Mouse (Mus musculus) left cerebral cortex, postnatal 10 days (tissue): ENCODE measurements around the gene Vsig10l. TPM values are rescaled to one million over a fixed set of nuclear protein-coding genes. Genes with fewer than 3 reads are reported as not detected.

Experiments
- DNase-seq, 2 experiments: peaks; one replicate each; pipeline ENCODE4 v3.0.0; 2021 to 2022; ENCODE audit warnings: low spot score in 2 of 2, mixed read lengths in 1 of 2; ENCODE audit errors: extremely low spot score in 1 of 2
- intact Hi-C: fragments of 180-260 bp; cut with DNase I; formaldehyde crosslinking; loops from one replicate; pipeline ENCODE4 v1.15.1; 2025
- microRNA-seq: library from miRNA; unstranded; fragments of <30 nt; microRNA quantifications from one replicate; pipeline ENCODE4 v1.2.0, GENCODE M21; 2022
- total RNA-seq, 2 experiments: library from RNA; stranded (reverse); gene quantifications; 2 replicates each; pipeline ENCODE4 v1.2.3; 2021

Vsig10l gene
- total RNA-seq, 2 experiments from 2014 or later = 4.4 TPM

DNA sequence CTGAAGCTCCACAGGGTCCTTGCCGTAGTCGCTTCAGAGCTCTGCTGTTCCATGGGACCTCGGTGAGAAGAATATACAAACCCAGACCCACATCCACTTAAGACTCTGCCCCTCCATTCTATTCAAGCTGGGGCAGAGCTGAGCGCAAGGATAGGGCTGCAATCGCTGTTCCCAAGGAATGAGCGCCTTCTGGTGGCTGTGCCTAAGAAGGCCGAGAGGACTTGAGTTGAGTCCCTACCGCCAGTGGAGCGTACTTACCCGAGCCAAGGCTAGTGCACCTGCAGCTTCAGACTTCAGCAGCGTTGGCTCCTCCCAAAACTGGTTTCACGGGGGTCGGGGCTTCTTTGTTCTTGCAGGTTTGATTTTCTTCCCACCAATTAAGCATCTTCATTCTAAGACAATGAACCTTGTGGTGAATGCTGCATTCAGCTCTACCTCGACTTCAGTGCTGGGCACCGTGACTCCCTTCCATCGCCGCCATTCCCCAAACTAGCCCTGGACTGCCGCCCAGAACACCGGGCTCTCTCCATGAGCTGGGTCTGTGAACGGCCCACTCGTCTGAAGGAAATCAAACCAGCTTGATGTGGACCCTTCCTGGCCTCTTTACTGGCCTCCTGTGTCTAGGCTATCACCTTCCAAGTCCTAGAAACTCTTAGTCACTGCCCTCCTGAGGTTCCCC, 32.5 kb downstream of the Vsig10l start:
- intact Hi-C loops = loop anchor here (1.0 to 10.0 kb wide), 2 partner anchors 72 to 211 kb away; no protein-coding TSS in a partner anchor
- peak in 1 of 2 experiments; percentile 74 for DNase-seq

GRCm38 (mm10) chr7:43511707-43512478, 48.9 kb downstream of the Vsig10l start:
- no peak for DNase-seq
- intact Hi-C loops = no loop called here

- intact Hi-C loops = no loop called here
- DNase-seq = no peak
Observed at GRCm38 (mm10) chr7:43512519-43512918, 49.6 kb downstream of the Vsig10l start.

DNA sequence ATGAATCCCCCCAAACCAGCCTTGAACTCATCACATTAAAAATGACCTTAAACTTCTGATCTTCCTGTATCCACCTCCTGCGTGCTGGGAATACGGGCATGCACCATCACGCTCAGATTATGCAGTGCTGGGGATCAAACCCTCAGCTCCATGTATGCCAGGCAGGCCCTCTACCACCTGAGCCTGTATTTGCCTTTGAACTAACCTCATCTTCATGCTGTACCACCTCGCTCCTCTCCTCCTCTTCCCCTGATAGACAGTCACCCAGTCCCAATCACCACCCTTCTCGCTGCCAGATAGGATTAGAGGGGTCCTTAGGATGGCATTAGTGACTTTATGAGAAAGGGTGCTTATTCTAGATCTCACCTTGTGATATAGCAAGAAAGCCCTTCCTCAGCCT, 52.1 kb downstream of the Vsig10l start:
- DNase-seq = no peak
- intact Hi-C loops = no loop called here

- intact Hi-C loops = no loop called here
- no peak for DNase-seq
Observed at GRCm38 (mm10) chr7:43518341-43518740, 55.4 kb downstream of the Vsig10l start.

Small RNAs within 50 kb of the gene (microRNA-seq; reads per million reads assigned to microRNA genes)
- 2.0 reads per million for gene Mir7051

Other genes with a start within 250 kb of the Vsig10l start
- 10 to 100 TPM; 19.3 to 20.7 TPM for gene Zfp715, start 149.9 kb upstream of the Vsig10l start, total RNA-seq
- under 1 TPM; 0.26 to 0.45 TPM for gene Siglecf, start 111.8 kb upstream of the Vsig10l start, total RNA-seq
- gene Siglecg, start 54.9 kb upstream of the Vsig10l start, total RNA-seq = under 1 TPM; 0.09 to 0.14 TPM
- gene Lim2, start 35.5 kb upstream of the Vsig10l start, total RNA-seq = not detected
- not detected for gene Nkg7, start 26.1 kb upstream of the Vsig10l start, total RNA-seq
- gene Cldnd2, start 22.4 kb upstream of the Vsig10l start, total RNA-seq = not detected
- 10 to 100 TPM; 52.2 to 55.8 TPM for gene Etfb, start 19.1 kb upstream of the Vsig10l start, total RNA-seq
- gene Gm45233, start 19.0 kb upstream of the Vsig10l start, total RNA-seq = 1 to 10 TPM in 1 of 2 experiments, under 1 TPM in 1; 0.79 to 1.4 TPM
- gene Iglon5, start 26.9 kb downstream of the Vsig10l start, total RNA-seq = 10 to 100 TPM; 46.4 to 47.7 TPM
- not detected for gene 4931406B18Rik, start 42.8 kb downstream of the Vsig10l start, total RNA-seq
- gene Cd33, start 81.3 kb downstream of the Vsig10l start, total RNA-seq = 1 to 10 TPM; 6.3 to 6.7 TPM
- gene Zfp658, start 99.1 kb downstream of the Vsig10l start, total RNA-seq = 1 to 10 TPM; 5.1 to 5.8 TPM
- gene Zfp719, start 116.5 kb downstream of the Vsig10l start, total RNA-seq = 10 to 100 TPM; 17.1 to 26.4 TPM
- gene Zfp819, start 144.0 kb downstream of the Vsig10l start, total RNA-seq = not detected
- under 1 TPM in 1 of 2 experiments, not detected in 1; 0.18 TPM for gene Ceacam18, start 171.6 kb downstream of the Vsig10l start, total RNA-seq
- 1 to 10 TPM; 1.1 TPM for gene Siglece, start 197.0 kb downstream of the Vsig10l start, total RNA-seq
- 10 to 100 TPM; 12.4 TPM for gene Ctu1, start 208.9 kb downstream of the Vsig10l start, total RNA-seq
- gene Klk14, start 227.3 kb downstream of the Vsig10l start, total RNA-seq = not detected
- not detected for gene Klk13, start 249.4 kb downstream of the Vsig10l start, total RNA-seq